Mouse (Mus musculus) layer of hippocampus, postnatal 25 days (tissue): ENCODE data around the gene Xrcc4. TPM values are rescaled to one million over a fixed set of nuclear protein-coding genes. Genes with fewer than 3 reads are reported as not detected.

Experiments
- DNase-seq, 2 experiments: peaks; one replicate each; pipeline ENCODE4 v3.0.0; 2022; ENCODE audit warnings: mixed read lengths in 2 of 2, low spot score in 1 of 2; ENCODE audit errors: extremely low spot score in 1 of 2
- total RNA-seq, 2 experiments: library from RNA; stranded (reverse); gene quantifications; 2 replicates each; pipeline ENCODE4 v1.2.3; 2021

Gene Xrcc4
- total RNA-seq, 2 experiments from 2014 or later, result 15.0 to 16.4 TPM

DNA sequence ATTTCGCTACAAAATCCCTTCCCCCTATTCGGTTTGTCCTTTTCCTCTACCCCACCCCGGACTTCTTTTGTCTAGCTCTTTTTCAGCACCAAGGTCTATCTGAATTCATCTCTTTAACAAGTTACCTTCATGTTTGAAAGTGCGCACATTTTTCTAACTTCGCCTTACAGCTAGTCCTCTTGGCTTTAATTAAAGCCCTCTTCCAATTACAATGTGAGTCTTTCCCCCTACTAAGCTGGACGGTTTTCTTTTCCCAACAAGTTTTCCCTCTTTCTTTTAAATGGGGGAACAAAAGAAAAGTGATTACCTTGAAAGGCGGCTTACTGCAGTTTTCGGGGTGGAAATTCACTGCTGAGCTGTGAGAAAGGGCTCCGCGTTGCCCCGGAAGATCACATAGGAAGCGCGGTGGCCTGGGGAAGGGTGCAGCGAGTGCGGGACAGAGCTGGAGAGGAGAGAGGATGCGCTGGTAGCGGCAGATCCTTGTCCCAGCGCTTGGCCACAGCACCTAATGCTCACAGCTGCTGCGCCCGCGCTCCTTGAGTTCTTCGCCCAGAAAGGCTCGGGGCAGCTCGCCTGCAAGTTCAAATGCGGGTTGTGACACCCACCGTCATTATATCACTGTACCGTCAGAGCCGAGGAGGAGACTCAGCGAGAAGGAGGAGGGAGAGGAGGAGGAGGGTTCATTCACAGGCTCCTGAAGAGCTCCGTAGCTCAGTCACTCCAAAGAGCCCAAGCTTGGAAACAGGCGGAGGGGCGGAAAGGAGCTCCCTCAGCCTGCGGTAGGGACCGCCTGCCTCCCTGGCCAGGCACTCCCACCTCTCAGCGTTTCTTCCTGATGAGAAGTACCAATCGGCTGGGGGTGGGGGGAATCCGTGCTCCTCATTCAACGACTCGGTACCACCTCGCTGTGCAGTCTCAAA, 347.4 kb downstream of the Xrcc4 start, which contains the start of gene Vcan:
TSS of gene Vcan (minus strand) at position 744 of the 920 bp plus-strand sequence.
- DNase-seq, result peak; percentile 14 to 17

DNA sequence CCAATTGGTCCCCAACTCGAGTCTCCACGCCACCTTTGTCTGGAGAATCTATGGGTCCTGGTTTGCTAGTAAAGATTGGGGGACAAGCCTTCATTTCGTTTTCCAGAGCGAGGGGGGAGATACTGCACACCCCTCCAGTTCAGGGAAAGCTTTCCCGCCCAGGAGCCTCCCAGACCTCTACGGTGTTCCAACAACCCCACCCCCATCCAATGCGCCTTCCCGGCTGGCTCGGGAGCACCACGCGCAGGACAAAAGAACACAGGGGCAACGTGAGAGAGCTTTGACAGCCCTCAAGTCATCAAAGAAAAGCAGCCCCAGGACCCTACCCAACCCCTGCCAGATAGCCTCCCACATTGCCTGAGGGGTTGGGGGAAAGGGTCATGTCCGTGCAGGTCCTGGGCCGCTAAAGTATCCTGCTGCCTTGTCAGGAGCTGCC, 348.3 kb downstream of the Xrcc4 start:
- peak in 1 of 2 experiments; percentile 6 for DNase-seq

GRCm38 (mm10) chr13:89740243-89741115, 348.9 kb downstream of the Xrcc4 start:
- DNase-seq, result peak; percentile 38 to 52

GRCm38 (mm10) chr13:89739696-89740242, 349.6 kb downstream of the Xrcc4 start:
- DNase-seq, result no peak

- DNase-seq, result peak; percentile 40 to 54
These were observed 350.4 kb downstream of the Xrcc4 start for GRCm38 (mm10) chr13:89738776-89739695.

DNA sequence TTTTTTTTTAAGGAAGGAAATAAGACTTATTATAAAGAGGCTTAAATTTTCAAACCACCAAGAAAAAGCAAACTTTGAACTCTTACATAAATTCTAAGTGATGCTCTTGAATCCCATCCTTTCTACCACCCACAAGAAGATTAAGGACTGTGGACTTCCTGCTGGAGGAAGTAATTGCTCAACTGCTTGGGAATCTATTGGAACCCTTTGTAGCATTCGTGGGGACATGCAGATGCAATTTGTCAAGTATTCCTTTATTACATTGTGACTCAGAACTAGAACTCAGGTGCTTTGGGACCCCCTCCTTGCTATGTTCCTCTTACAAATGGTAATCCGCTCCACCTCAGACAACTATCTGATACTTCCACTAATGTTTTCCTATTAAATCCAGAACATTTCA, 351.1 kb downstream of the Xrcc4 start:
- DNase-seq, result no peak

- no peak for DNase-seq
These were observed 354.3 kb downstream of the Xrcc4 start for GRCm38 (mm10) chr13:89735111-89735510.

GRCm38 (mm10) chr13:89726492-89726891, 362.9 kb downstream of the Xrcc4 start:
- no peak for DNase-seq

Other genes starting within 250 kb of the Xrcc4 start
- 10 to 100 TPM; 21.7 to 26.0 TPM for gene Tmem167, start 485 bp downstream of the Xrcc4 start, total RNA-seq